Mouse (Mus musculus) neutrophil, adult 5-6 weeks (primary cell): ENCODE results near the gene Slc29a1. TPM values are rescaled to one million over a fixed set of nuclear protein-coding genes. Genes with fewer than 3 reads are reported as not detected.

Experiments used
- ATAC-seq: fragments of 151-379, 151-347 bp; 2 replicates; pipeline ENCODE4 v1.8.0; 2017; ENCODE audit warnings: mild to moderate bottlenecking, moderate TSS enrichment; ENCODE audit not compliant: insufficient number of reproducible peaks, poor library complexity, low FRiP score, severe bottlenecking; ENCODE audit errors: extremely low read depth
- total RNA-seq: library from RNA; stranded (forward); fragments of 200-1000 nt; gene quantifications from 2 replicates; pipeline ENCODE4 v1.2.3, GENCODE M21; 2017

Slc29a1 gene
- total RNA-seq, 1 experiment from 2014 or later = 5.9 TPM

DNA sequence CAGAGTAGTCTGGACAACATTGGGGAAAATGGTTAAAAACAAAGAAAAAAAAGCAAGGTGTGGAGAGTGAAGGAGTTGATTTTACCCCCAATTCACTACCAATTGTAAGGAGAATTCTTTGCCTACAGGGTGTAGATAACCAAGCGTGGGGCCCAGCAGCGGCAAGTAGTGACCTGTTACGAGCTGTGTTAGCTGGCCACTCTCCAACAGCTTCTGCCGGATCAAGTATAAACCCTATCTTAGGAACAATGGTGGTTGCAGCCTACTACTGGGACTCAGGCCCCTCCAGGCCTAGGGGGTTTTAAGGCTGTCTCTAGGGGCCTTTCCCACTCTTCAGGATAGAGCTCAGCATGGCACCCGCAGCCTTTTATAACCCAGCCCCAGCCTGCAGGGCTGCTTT lies 21.2 kb downstream of the Slc29a1 start:
- no peak for ATAC-seq

DNA sequence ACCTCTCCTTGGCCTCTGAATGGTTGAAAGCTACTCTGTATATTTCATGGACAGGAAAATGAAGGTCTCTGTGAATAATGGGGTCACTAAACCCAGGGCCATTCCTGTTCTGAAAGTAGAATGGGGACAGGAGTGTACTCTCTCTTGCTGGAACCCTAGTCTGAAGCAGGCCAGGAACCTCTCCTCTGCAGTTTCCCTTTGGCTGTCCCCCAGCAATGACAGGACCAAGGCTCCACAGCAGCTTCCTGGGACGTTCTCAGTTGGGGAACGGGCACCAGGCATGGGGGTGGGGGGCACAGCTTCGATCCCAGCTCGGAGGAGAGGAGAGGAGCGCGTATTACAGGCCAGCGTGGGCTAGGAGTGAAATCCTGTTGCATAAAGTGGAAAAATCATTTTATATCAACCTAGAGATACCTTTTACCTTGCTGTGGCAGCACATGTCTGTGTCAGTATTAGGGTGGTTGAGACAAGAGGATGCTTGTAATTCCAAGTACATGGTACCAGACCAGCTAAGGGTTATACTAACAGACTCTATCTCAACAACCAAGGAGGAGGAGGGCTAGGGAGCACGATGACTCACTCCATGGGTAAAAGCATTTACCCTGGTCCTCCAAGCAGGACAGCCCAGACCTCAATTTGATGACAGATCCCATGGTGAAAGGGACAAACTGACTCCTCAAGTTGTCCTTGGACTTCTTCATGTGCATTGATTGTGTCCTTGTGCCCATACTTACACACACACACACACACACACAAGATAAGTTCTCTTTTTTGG lies 24.1 kb downstream of the Slc29a1 start:
- ATAC-seq = no peak

DNA sequence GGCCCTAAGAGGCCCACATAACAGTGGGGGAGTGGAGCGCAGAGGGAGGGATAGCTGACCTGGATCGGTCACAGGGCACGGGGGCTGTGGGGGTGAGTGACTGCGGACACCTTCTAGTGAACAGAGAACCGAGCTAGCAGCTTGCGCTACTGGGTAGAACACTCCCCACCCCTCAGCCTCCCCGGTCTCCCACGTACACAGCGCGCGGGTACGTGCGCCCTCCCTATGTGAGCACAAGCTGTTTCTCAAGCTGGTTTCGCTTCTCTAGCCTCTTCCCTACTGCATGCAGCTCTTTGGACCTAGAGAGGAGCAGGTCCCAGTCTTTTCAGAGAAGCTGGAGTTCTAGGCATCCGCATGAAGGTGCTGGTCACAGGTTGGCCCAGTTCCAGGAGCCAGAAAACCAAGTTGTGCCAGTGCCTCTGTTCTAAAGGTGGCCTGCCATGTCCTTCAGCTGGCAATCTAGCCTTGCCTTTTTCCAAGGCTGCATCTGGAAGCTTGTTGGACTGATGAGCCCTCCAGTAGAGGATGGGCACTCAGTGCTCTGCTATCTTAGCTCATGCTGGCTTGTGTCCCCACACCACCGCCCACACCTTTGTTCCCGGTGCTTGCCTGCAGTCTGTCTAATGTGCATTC lies 25.2 kb downstream of the Slc29a1 start:
- peak; percentile 28 for ATAC-seq

DNA sequence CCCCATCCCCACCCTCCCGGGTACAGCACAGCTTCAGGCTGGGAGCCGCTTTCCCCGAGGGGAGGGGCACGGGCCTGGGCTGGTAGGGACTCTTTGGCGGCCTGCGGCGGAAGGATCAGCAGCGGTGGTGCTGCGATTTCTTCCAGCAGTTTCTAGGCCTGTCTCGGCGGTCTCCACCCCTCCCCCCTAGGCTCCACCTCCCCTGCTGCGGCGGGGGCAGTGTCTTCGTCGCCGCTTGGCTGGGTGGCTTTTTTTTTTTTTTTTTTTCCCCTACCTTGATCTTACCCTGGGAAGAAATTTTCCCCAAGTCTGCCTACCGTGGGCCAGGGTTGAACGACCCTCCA lies 25.7 kb downstream of the Slc29a1 start:
- ATAC-seq = peak; percentile 64

DNA sequence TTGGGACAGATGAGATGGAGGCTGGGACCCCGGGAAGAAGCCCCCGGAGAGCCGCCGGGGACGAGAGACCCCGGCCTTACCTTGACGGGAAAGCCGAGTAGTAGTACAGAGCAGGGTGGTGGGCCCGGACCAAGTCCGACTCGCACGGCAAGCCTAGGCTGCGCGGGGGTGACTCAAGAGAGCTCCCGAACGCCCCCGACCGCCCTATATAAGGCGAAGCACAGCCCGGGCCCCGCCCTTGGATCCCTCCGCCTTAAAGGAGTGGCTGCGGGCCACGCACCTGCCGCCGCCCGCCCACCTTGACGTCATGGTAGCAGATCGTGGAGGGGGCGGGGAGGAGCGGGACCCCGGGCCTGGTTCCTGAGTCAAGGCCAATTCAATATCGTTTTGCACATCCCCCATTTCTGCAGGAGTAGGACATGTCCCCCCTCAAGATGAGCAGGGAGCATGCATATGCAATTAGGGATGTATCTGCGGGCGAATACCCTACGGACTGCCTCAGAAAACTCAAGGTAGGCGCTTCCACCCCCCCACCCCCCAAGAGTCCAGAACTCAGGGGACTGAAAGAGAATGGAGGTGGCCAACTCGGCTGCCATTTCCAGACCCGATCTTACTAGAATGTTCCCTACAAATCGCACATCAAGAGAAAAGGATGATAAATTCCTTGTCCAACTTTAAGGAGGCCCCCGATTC lies 26.2 kb downstream of the Slc29a1 start, which contains the start of gene Hsp90ab1:
Hsp90ab1 (minus strand) TSS at position 185 of the 693 bp plus-strand sequence.
- peak; percentile 76 for ATAC-seq

DNA sequence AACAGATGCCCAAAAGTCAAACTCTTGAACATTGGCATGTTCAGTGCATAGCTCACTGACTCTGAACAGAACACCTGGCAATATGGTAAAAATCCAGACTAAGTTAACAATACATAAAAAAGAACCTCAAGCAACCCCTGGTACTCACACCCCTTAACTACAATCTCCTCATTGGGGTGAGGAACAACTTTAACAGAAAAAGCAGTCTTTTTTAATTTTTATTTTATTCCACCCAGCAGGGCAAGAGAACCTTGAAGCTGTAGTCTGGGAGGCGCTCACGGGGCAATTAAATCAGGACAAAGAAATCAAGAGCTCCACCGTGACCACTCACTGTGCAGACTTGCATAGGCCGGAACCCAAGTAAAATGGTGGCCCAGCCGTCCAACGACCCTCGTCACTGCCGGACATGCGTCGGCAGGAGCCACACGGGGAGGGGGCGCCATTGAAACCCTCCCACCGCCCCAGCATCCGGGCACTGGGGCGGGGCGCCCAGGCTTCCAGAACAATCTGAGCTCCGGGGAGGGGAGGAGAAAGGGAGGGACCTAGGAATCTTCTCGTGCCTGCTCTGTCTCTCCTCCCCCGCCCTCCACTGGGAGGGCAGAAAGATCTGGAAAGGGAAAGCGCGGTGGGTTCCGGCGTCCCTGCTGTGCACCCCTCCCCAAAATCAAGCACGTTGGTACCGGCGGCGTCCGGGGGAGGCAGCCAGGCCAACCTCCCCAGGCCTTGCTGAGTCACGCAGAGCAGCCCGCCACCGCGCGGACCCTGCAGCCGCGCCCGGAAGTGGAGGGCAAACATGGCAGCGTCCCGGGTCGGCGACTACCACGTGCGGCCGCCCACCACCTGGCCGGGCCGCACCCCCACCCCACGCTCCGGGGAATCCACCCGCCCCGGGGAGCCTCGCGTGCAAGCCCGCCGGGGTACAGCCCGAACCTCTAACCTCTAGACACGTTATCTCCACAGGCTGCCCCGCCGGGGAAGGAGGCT lies 27.0 kb downstream of the Slc29a1 start:
- 0 out of 2 replicates have a peak, but pooled peaks have one; percentile 4 for ATAC-seq

DNA sequence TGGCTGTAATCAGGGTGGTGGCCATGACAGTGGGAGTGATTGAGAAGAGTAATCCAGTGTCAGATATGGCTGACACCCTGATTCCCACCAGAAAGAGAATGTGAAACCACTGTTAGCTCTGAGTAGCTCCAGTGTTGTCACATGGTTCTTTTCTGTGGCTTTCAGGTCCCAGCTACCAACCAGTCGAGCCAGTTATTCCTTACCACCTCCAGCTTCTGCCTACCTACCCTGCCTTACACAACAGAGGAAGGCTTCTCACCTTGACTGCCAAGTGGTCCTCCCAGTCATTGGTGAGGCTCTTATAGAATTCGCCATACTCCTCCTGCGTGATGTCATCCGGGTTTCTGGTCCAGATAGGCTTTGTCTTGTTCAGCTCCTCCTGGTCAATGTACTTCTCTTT lies 29.4 kb downstream of the Slc29a1 start:
- no peak for ATAC-seq

DNA sequence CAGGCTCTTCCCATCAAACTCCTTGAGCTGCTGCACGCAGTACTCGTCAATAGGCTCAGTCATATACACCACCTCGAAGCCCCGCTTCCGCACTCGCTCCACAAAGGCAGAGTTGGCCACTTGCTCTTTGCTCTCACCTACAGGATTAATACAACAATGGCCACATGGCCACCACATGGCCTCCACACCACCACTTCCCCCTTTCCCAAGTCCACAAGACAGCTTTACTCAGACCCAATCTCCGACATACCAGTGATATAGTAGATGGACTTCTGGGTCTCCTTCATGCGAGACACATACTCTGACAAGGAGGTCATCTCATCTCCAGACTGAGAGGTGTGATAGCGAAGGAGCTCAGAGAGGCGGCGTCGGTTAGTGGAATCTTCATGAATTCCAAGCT lies 30.4 kb downstream of the Slc29a1 start:
- ATAC-seq = no peak

DNA sequence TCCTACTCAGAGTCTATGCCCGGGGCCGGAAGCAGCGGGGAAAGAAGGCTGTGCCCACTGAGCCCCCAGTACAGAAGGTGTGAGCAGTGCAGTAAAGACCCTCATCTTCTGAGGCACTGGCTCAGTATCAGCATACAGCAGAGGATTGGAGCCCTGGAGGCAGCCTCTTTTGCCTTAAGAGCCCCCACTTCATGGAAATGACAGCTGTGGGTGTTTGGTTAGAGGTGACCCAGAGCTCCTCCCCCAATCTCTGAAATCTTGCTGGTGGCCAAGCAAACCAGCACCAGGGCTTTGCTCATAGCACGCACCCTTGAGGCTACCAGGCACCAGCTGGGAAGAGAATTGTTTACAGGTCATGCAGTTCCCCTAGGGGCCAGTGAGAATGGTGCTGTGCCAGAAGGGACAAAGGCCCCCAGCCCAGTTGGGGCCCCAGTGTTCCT lies 32.2 kb downstream of the Slc29a1 start:
- no peak for ATAC-seq

DNA sequence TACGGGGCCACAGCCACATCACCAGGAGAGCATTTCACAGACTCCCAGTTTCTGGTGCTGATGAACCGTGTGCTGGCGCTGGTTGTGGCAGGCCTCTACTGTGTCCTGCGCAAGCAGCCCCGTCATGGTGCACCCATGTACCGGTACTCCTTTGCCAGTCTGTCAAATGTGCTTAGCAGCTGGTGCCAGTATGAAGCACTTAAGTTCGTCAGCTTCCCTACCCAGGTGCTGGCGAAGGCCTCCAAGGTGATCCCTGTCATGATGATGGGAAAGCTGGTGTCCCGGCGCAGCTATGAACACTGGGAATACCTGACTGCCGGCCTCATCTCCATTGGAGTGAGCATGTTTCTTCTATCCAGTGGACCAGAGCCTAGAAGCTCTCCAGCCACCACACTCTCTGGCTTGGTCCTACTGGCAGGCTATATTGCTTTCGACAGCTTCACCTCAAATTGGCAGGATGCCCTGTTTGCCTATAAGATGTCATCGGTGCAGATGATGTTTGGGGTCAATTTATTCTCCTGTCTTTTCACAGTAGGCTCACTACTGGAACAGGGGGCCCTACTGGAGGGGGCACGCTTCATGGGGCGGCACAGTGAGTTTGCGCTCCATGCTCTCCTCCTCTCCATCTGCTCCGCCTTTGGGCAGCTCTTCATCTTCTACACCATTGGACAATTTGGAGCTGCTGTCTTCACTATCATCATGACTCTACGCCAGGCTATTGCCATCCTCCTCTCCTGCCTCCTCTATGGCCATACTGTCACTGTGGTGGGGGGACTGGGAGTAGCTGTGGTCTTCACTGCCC lies 32.8 kb downstream of the Slc29a1 start:
- ATAC-seq = no peak

DNA sequence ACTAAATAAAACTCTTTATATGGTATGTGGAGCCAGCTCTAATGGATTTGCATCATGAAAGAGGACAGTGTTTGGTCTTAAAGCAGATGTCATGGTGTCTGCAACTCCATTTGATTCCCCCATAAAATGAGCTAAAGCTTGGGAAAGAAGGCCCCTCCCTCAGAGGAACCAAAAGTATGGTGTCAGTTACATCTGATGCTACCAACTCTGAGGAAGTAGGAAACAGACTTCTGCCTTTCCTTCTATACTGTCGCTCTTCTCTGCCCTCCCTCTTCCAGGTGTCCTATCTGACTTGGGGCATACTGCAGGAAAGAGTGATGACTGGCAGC lies 33.4 kb downstream of the Slc29a1 start:
- no peak for ATAC-seq

DNA sequence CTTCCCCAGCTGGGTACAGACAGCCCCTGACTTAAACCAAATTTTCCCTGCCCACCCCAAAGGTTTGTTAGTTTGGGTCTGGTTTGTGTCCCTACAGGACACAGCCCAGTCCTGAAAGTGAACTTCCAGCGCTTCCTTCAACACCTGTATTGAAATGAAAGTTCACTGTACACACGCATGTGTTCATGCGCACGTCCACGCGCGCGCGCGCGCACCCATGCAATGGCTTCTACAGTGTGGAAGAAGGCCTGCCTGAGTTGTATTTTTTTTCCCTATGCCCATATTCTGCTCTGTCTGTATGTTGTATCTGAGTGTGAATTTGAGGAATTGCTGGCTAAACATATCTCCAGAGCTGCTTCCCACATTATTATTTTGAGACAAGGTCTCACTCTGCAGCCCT lies 34.3 kb downstream of the Slc29a1 start:
- ATAC-seq = no peak

DNA sequence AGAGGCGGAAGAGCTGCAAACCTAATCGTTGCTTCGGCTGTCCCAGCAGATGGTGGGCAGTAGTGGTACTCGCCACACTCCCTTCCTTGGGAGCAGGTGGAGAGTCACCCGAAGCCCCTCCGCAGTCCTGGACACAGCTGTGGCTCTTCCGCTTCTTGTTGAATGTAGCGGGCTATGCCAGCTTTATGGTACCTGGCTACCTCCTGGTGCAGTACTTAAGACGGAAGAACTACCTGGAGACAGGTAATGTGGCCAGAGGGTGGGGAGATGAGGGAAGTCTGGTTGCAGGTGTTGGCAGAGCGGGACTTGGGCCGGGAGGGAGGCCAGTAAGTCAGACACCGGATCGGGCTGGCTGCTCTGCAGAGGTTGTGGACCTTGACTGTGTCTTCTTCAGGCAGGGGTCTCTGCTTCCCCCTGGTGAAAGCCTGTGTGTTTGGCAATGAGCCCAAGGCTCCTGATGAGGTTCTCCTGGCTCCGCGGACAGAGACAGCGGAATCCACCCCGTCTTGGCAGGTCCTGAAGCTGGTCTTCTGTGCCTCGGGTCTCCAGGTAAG lies 34.8 kb downstream of the Slc29a1 start:
- ATAC-seq = no peak

DNA sequence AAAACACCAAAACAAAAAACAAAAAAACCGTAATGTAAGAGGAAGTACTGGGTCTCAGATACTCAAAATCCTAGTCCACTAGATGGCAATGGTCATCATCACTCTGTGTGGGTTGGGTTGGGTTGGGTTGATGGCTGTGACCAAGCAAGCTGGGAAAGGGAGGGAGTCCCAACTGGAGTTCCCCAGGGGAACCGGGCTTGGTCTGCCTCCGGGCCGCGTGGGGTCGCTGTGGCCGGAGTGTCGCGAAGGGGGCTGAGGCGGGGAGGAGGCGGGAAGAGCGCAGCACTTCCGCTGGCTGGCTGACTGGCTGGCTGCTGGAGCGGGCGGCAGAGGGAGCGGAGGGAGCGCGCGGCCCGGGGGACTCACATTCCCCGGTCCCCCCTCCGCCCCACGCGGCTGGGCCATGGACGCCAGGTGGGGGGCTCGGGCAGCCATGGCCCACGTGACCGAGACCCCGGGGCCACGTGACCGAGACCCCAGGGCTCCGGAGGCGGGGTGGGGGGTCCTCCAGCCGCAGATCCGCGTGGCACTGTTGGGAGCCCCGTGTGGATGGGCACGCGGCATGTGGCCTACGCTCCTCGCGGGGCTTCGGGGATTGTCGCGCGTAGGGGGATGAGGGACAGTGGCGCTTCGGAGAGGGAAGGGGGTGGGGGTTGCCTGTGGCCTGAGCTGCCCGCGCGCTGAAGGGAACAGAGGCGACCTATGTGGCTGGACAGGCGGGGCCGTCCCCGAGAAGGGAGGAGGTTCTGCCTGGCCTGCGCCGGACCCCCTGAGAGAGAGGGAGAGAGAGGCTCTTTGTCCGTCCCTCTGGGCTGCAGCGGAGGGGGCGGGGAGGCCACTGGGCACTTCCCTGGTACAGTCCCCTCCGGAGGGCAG lies 35.5 kb downstream of the Slc29a1 start, which contains the start of gene Slc35b2:
Slc35b2 (plus strand) TSS at position 220 of the 876 bp plus-strand sequence.
- ATAC-seq = peak; percentile 73

DNA sequence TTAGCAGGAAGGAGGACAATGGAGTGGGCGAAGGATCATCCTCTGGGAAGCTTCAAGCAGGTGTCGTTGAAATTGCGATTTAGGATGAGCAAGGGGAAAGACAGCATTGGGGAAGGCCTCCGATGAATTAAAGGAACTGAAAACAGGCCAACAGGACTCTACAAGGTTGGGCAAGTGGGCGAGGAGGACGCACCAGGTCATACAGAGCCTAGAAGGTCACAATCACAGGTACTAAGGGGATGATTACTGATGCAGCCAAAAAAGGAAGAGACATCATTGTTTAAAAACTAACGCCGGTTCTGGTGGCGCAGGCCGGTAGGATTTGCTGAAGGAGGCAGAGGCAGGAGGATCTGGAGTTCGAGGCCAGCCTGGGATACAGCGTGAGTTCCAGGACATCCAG lies 36.2 kb downstream of the Slc29a1 start:
- ATAC-seq = no peak

DNA sequence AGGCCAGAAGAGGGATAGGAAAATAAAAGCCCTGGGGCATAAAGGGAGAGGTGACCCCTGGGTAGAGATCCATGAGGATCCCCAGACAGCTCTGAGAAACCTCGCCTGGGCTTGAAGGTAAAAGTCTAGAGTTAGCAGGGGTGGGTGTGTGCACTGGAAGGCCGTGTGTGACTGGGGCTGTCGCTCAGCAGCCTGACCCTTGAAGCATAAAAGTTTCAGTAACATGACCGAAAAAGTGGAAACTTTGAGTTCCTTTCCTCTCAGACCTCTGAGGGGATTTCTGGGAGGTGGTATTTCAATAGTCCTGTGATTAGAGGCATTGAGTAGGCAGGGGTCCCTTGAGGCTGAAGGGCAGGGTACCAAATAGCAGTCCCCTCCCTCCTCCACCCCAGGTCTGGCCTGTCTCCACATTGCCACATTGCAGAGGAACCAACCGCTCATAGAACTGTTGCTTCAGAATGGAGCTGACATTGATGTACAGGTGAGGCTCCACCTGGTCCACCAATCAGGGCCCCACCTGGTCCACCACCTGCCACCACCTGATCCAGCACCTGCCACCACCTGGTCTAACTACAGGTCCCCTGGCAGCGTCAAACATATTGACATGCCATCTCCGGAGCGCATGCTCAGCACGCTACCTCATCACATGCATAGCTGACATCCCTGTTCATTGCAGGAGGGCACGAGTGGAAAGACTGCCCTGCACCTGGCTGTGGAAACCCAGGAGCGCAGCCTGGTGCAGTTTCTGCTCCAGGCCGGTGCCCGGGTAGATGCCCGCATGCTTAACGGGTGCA lies 39.5 kb downstream of the Slc29a1 start:
- ATAC-seq = no peak
